Mouse (Mus musculus) embryonic facial prominence, embryonic 12.5 days (tissue): ENCODE results near the gene Cyp26c1. TPM values are rescaled to one million over a fixed set of nuclear protein-coding genes. Genes with fewer than 3 reads are reported as not detected.

ENCODE experiments used
- ATAC-seq: fragments of 200-750 bp; cut with Nextera tagmentation; 2 replicates; pipeline ENCODE4 v1.8.0; 2017; ENCODE audit not compliant: insufficient number of reproducible peaks, insufficient read depth, low FRiP score, low TSS enrichment
- H3K27ac ChIP-seq: fragments of 300-500 bp; sonication (generic); 2 replicates; pipeline ENCODE4 v1.5.1; 2016; ENCODE audit warnings: mild to moderate bottlenecking
- H3K27me3 ChIP-seq: fragments of 300-500 bp; sonication (generic); 2 replicates; pipeline ENCODE4 v1.6.1; 2016; ENCODE audit warnings: mild to moderate bottlenecking, moderate library complexity
- H3K36me3 ChIP-seq: fragments of 300-500 bp; sonication (generic); 2 replicates; pipeline ENCODE4 v1.6.1; 2016; ENCODE audit warnings: mild to moderate bottlenecking
- H3K4me1 ChIP-seq: fragments of 300-500 bp; sonication (generic); 2 replicates; pipeline ENCODE4 v1.6.1; 2016
- H3K4me2 ChIP-seq: fragments of 300-500 bp; sonication (generic); replicated peaks from 2 replicates; pipeline ENCODE4 v1.6.1; 2016; ENCODE audit warnings: mild to moderate bottlenecking, moderate library complexity
- H3K4me3 ChIP-seq: fragments of 300-500 bp; sonication (generic); 2 replicates; pipeline ENCODE4 v1.5.1; 2016; ENCODE audit warnings: mild to moderate bottlenecking
- H3K9ac ChIP-seq: fragments of 300-500 bp; sonication (generic); 2 replicates; pipeline ENCODE4 v1.6.1; 2016; ENCODE audit warnings: mild to moderate bottlenecking, moderate library complexity
- H3K9me3 ChIP-seq: fragments of 300-500 bp; sonication (generic); 2 replicates; pipeline ENCODE4 v1.6.1; 2016; ENCODE audit warnings: mild to moderate bottlenecking, moderate library complexity
- WGBS: fragments of 180-500 bp; shearing (Covaris S2); methylation state at CpG from one replicate; pipeline ENCODE4 v1.1.7; 2016; 5-methylcytosine and 5-hydroxymethylcytosine counted together
- polyA plus RNA-seq: library from polyadenylated mRNA; unstranded; fragments of >200 nt; fragmentation: Nextera tagmentation; extraction: Ambion mirVana; gene quantifications from 2 replicates; pipeline ENCODE4 v1.2.1, GENCODE M21; 2016

Gene Cyp26c1
- polyA plus RNA-seq, 1 experiment from 2014 or later = 1.0 TPM

DNA sequence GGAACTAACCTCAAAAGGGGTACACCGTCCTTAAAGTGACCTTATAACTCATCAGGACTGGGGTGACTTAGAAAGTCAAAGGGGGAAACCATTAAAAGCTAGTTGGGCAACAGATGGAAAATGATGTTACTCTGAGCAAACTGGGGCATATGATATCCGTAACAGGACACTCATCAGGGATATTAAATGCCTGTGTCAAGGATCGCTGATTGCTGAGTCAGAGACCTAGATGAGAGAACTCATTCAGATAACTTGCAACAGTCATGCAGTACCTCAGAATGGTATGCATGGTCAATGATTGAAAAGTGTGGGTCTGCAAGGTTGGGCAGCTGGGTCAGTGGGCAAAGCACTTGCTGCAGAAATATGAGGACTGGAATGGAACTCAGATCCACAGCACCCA, 53.2 kb downstream of the Cyp26c1 start:
- Histone ChIP-seq H3K27me3 (no peaks in the 10 kb centered on the region), H3K9ac (no peak overlapping the region), H3K9me3 (no peaks in the 10 kb centered on the region), H3K4me2 (no peak overlapping the region), H3K36me3 (no peaks in the 10 kb centered on the region), H3K4me1 (no peaks in the 10 kb centered on the region), H3K27ac (no peak overlapping the region), H3K4me3 (no peak overlapping the region)
- no peak for ATAC-seq
- WGBS = 90% methylated on average over 3 of the region's 3 CpGs

- WGBS = 68% methylated on average over 7 of the region's 7 CpGs
- Histone ChIP-seq H3K4me1 (no peaks in the 10 kb centered on the region), H3K27me3 (no peaks in the 10 kb centered on the region), H3K36me3 (no peaks in the 10 kb centered on the region), H3K4me2 (no peak overlapping the region), H3K4me3 (no peak overlapping the region), H3K27ac (no peak overlapping the region), H3K9ac (no peak overlapping the region), H3K9me3 (no peaks in the 10 kb centered on the region)
- no peak for ATAC-seq
Observed at GRCm38 (mm10) chr19:37740043-37740442, 54.7 kb downstream of the Cyp26c1 start.

Other genes starting within 250 kb of the Cyp26c1 start
- 7.4 and 7.7 TPM in 2 replicates for gene Exoc6, start 135.2 kb upstream of the Cyp26c1 start, polyA plus RNA-seq
- 11.8 and 14.8 TPM in 2 replicates for gene Cyp26a1, start 12.2 kb downstream of the Cyp26c1 start, polyA plus RNA-seq